Mouse (Mus musculus) MEL (cell line): ENCODE data around the gene Tspan9. TPM values are rescaled to one million over a fixed set of nuclear protein-coding genes. Genes with fewer than 3 reads are reported as not detected.

Source experiments
- DNase-seq: peaks from one replicate; pipeline ENCODE4 v3.0.0; 2011; ENCODE audit warnings: low read depth, low spot score
- H3K27ac ChIP-seq: 2 replicates; pipeline ENCODE4 v1.5.1; 2012; ENCODE audit warnings: low read depth, mild to moderate bottlenecking, control low read depth, low read length, moderate library complexity; ENCODE audit not compliant: control insufficient read depth
- H3K27me3 ChIP-seq, 2 experiments: fragments of 150-350 bp in 1 of 2; sonication (generic) in 1 of 2; 2 replicates each; pipeline ENCODE4 v1.6.1; 2012; ENCODE audit warnings: low read length in 2 of 2, mild to moderate bottlenecking in 2 of 2, improper control_type of control experiment in 1 of 2, moderate library complexity in 1 of 2; ENCODE audit not compliant: insufficient read depth in 2 of 2, control insufficient read depth in 1 of 2
- H3K36me3 ChIP-seq, 2 experiments: 2 replicates each; pipeline ENCODE4 v1.6.1; 2012 to 2014; ENCODE audit warnings: low read length in 2 of 2, improper control_type of control experiment in 1 of 2, inconsistent platforms in 1 of 2, mild to moderate bottlenecking in 1 of 2; ENCODE audit not compliant: insufficient read depth in 2 of 2, control insufficient read depth in 1 of 2
- H3K4me1 ChIP-seq, 2 experiments: fragments of 150-350 bp in 1 of 2; sonication (generic) in 1 of 2; 2 replicates each; pipeline ENCODE4 v1.6.1; 2012; ENCODE audit warnings: low read length in 2 of 2, improper control_type of control experiment in 1 of 2, mild to moderate bottlenecking in 1 of 2; ENCODE audit not compliant: insufficient read depth in 2 of 2, control insufficient read depth in 1 of 2
- H3K4me3 ChIP-seq, 2 experiments: fragments of 150-350 bp in 1 of 2; sonication (generic) in 1 of 2; 2 replicates each; pipeline ENCODE4 v1.5.1; 2012; ENCODE audit warnings: low read depth in 2 of 2, low read length in 2 of 2, mild to moderate bottlenecking in 2 of 2, moderate library complexity in 2 of 2, control low read depth in 1 of 2, improper control_type of control experiment in 1 of 2; ENCODE audit not compliant: control insufficient read depth in 1 of 2, insufficient read depth in 1 of 2
- H3K79me2 ChIP-seq: 2 replicates; pipeline ENCODE4 v1.6.1; 2012; ENCODE audit warnings: mild to moderate bottlenecking, low read length, moderate library complexity; ENCODE audit not compliant: control insufficient read depth, poor library complexity, insufficient read depth
- H3K9ac ChIP-seq: 2 replicates; pipeline ENCODE4 v1.6.1; 2012; ENCODE audit warnings: low read depth, mild to moderate bottlenecking, control low read depth, low read length, moderate library complexity; ENCODE audit not compliant: control insufficient read depth, poor library complexity, severe bottlenecking
- H3K9me3 ChIP-seq: fragments of 150-350 bp; sonication (generic); replicated peaks from 2 replicates; pipeline ENCODE4 v1.6.1; 2012; ENCODE audit warnings: mild to moderate bottlenecking, low read length, improper control_type of control experiment, moderate library complexity; ENCODE audit not compliant: insufficient read depth
- BHLHE40 ChIP-seq: IDR thresholded peaks from 2 replicates; pipeline ENCODE4 v1.6.1; 2012; ENCODE audit warnings: low read depth, mild to moderate bottlenecking, inconsistent platforms, low read length, improper control_type of control experiment, borderline replicate concordance
- CHD1 ChIP-seq: IDR thresholded peaks from 2 replicates; pipeline ENCODE4 v1.6.1; 2012; ENCODE audit warnings: low read depth, mild to moderate bottlenecking, inconsistent platforms, low read length, improper control_type of control experiment
- CTCF ChIP-seq, 3 experiments: IDR thresholded peaks in 2 of 3; conservative IDR thresholded peaks in 1 of 3; 2 replicates each; pipeline ENCODE4 v1.5.1; 2011 to 2012; ENCODE audit warnings: low read length in 3 of 3, low read depth in 2 of 3, mild to moderate bottlenecking in 2 of 3, improper control_type of control experiment in 1 of 3, inconsistent platforms in 1 of 3, mixed read lengths in 1 of 3, moderate library complexity in 1 of 3; ENCODE audit not compliant: control insufficient read depth in 1 of 3, insufficient read depth in 1 of 3, poor library complexity in 1 of 3, severe bottlenecking in 1 of 3
- EP300 ChIP-seq, 2 experiments: IDR thresholded peaks; 2 replicates each; pipeline ENCODE4 v1.6.1; 2011; ENCODE audit warnings: improper control_type of control experiment in 2 of 2, low read length in 2 of 2, low read depth in 1 of 2, mild to moderate bottlenecking in 1 of 2
- ETS1 ChIP-seq: IDR thresholded peaks from 2 replicates; pipeline ENCODE4 v1.6.1; 2012; ENCODE audit warnings: low read depth, mild to moderate bottlenecking, inconsistent platforms, low read length, improper control_type of control experiment, moderate library complexity
- MAFK ChIP-seq: IDR thresholded peaks from 2 replicates; pipeline ENCODE4 v1.6.1; 2011; ENCODE audit warnings: low read depth, mild to moderate bottlenecking, low read length, improper control_type of control experiment, borderline replicate concordance
- MAX ChIP-seq: IDR thresholded peaks from 2 replicates; pipeline ENCODE4 v1.6.1; 2011; ENCODE audit warnings: low read length, improper control_type of control experiment
- MXI1 ChIP-seq: IDR thresholded peaks from 2 replicates; pipeline ENCODE4 v1.6.1; 2011; ENCODE audit warnings: mild to moderate bottlenecking, low read depth, low read length, improper control_type of control experiment
- MYB ChIP-seq: IDR thresholded peaks from 2 replicates; pipeline ENCODE4 v1.6.1; 2011; ENCODE audit warnings: mild to moderate bottlenecking, low read depth, low read length, improper control_type of control experiment
- MYC ChIP-seq: IDR thresholded peaks from 2 replicates; pipeline ENCODE4 v1.6.1; 2011; ENCODE audit warnings: low read depth, mild to moderate bottlenecking, low read length, improper control_type of control experiment, moderate library complexity
- POLR2AphosphoS2 ChIP-seq: IDR thresholded peaks from 2 replicates; pipeline ENCODE4 v1.6.1; 2011; ENCODE audit warnings: low read length, improper control_type of control experiment
- SMC3 ChIP-seq: IDR thresholded peaks from 2 replicates; pipeline ENCODE4 v1.6.1; 2011; ENCODE audit warnings: low read depth, low read length, improper control_type of control experiment
- TAL1 ChIP-seq: IDR thresholded peaks from 2 replicates; pipeline ENCODE4 v1.6.1; 2012; ENCODE audit warnings: mild to moderate bottlenecking, inconsistent platforms, low read length, moderate library complexity, mixed read lengths
- TCF12 ChIP-seq: IDR thresholded peaks from 2 replicates; pipeline ENCODE4 v1.6.1; 2014; ENCODE audit warnings: low read depth, mild to moderate bottlenecking, inconsistent platforms, low read length, improper control_type of control experiment, moderate library complexity
- UBTF ChIP-seq: IDR thresholded peaks from 2 replicates; pipeline ENCODE4 v1.6.1; 2012; ENCODE audit warnings: low read depth, mild to moderate bottlenecking, inconsistent platforms, low read length, improper control_type of control experiment, moderate library complexity, borderline replicate concordance; ENCODE audit not compliant: insufficient read depth
- USF2 ChIP-seq, 2 experiments: IDR thresholded peaks; 2 replicates each; pipeline ENCODE4 v1.6.1; 2011 to 2012; ENCODE audit warnings: improper control_type of control experiment in 2 of 2, low read length in 2 of 2, borderline replicate concordance in 1 of 2, inconsistent platforms in 1 of 2, low read depth in 1 of 2, mild to moderate bottlenecking in 1 of 2; ENCODE audit not compliant: insufficient read depth in 1 of 2
- ZC3H11A ChIP-seq: IDR thresholded peaks from 2 replicates; pipeline ENCODE4 v1.6.1; 2012; ENCODE audit warnings: low read depth, mild to moderate bottlenecking, inconsistent platforms, low read length, improper control_type of control experiment
- ZKSCAN1 ChIP-seq: IDR thresholded peaks from 2 replicates; pipeline ENCODE4 v1.6.1; 2012; ENCODE audit warnings: low read depth, mild to moderate bottlenecking, inconsistent platforms, low read length, improper control_type of control experiment, moderate library complexity
- polyA plus RNA-seq, 2 experiments: library from polyadenylated mRNA; stranded (reverse) in 1 of 2; unstranded in 1 of 2; fragments of >175 nt in 1 of 2; fragments of >200 nt in 1 of 2; gene quantifications; 2 replicates each; pipeline versions ENCODE4 v1.2.1 to v1.2.4; 2012; ENCODE audit warnings: low replicate concordance in 2 of 2, low read depth in 1 of 2; ENCODE audit not compliant: insufficient read length in 2 of 2, insufficient read depth in 1 of 2, missing spikeins in 1 of 2
- total RNA-seq: library from RNA; depleted of rRNA; stranded (reverse); fragments of 300-350 nt; gene quantifications from 2 replicates; pipeline ENCODE4 v1.2.3, GENCODE M21; 2012

Gene Tspan9
- total and polyA plus RNA-seq, 3 experiments, result 0.08 to 3.4 TPM; not detected in 1

DNA sequence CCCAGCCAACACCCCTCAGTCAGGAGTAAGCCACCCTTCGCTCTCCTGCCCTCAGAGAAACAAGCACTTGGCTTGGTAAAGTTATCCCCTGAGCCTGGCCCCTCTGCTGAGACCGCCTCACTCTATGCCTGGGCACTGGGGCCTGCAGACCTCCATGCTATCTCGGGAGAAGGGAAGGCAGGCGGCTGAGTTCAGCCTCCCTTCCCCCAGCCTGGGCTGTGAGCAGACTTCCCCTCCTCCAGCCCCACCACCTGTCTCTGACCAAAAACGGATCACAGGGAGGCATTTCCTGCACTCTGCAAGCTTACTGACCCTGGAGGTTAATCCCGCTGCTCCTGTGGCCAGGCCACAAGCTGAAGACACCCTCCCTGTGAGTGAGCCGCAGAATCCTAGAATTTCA lies 77.4 kb downstream of the Tspan9 start:
- Histone ChIP-seq H3K9ac (no peak overlapping the region), H3K9me3 (no peaks in the 10 kb centered on the region), H3K4me1 (no peaks in the 10 kb centered on the region), H3K27ac (no peak overlapping the region), H3K4me3 (no peak overlapping the region), H3K27me3 (no peaks in the 10 kb centered on the region), H3K79me2 (no peaks in the 10 kb centered on the region), H3K36me3 (no peaks in the 10 kb centered on the region)
- no peak for TF ChIP-seq MYB
- TF ChIP-seq POLR2AphosphoS2, result no peak
- TF ChIP-seq MAX, result no peak
- no peak for TF ChIP-seq MYC
- no peak for TF ChIP-seq ZC3H11A
- no peak for TF ChIP-seq MXI1
- no peak for TF ChIP-seq TCF12
- no peak for DNase-seq

- no peaks in the 10 kb centered on the region for H3K9me3 ChIP-seq
- no peaks in the 10 kb centered on the region for H3K36me3 ChIP-seq
- H3K27ac ChIP-seq, result no peak overlapping the region
- H3K27me3 ChIP-seq, result no peaks in the 10 kb centered on the region
- no peaks in the 10 kb centered on the region for H3K79me2 ChIP-seq
- H3K4me1 ChIP-seq, result no peaks in the 10 kb centered on the region
- no peak for DNase-seq
- H3K4me3 ChIP-seq, result no peak overlapping the region
- no peak overlapping the region for H3K9ac ChIP-seq
- no peak for TF ChIP-seq TAL1
- no peak for TF ChIP-seq MAX
- TF ChIP-seq CHD1, result no peak
- TF ChIP-seq UBTF, result no peak
- TF ChIP-seq CTCF (IDR thresholded peaks at IDR 0.05 in 2 of 3, conservative IDR thresholded peaks at IDR 0.05 in 1 of 3; ENCODE audit: control insufficient read depth in 1 of 3, insufficient read depth in 1 of 3, low read depth in 2 of 3, low read length in 3 of 3, poor library complexity in 1 of 3, severe bottlenecking in 1 of 3), result peak in 2 of 3 experiments; percentile 40 to 53; a peak in 4 of 6 replicates
- no peak for TF ChIP-seq POLR2AphosphoS2
Observed at GRCm38 (mm10) chr6:128063501-128063900, 79.9 kb downstream of the Tspan9 start.

DNA sequence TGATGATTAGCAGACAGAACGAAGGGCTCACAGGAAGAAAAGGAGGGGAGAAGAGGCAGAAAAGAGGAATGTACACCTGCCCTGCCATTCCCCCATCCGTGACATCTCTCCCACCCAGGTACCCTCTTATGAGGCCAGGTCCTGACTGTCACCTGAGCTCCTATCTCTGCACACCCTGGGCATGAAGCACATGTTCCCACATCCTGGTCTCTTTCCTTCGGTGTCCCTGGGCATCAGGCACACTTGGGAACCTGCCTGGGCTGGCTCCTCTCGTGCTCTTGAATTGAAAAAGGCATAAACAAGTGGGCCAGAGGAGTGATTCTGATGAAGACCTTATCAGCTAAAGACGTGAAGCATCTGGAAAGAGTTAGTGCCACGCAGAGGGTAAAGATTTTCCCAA lies 80.6 kb downstream of the Tspan9 start:
- no peak overlapping the region for H3K9ac ChIP-seq
- DNase-seq, result no peak
- H3K79me2 ChIP-seq, result no peaks in the 10 kb centered on the region
- no peaks in the 10 kb centered on the region for H3K4me1 ChIP-seq
- H3K9me3 ChIP-seq, result no peaks in the 10 kb centered on the region
- no peak overlapping the region for H3K4me3 ChIP-seq
- H3K27me3 ChIP-seq, result no peaks in the 10 kb centered on the region
- TF ChIP-seq EP300 (IDR thresholded peaks at IDR 0.05; ENCODE audit: low read depth in 1 of 2, low read length in 2 of 2) (no peak), MYC (no peak), TAL1 (no peak), BHLHE40 (no peak), MAFK (no peak), ETS1 (no peak), ZKSCAN1 (no peak), USF2 (IDR thresholded peaks at IDR 0.05; ENCODE audit: borderline replicate concordance in 1 of 2, insufficient read depth in 1 of 2, low read depth in 1 of 2, low read length in 2 of 2) (no peak), SMC3 (no peak), MXI1 (no peak)
- no peaks in the 10 kb centered on the region for H3K36me3 ChIP-seq
- H3K27ac ChIP-seq, result no peak overlapping the region
